Comparison of ENCODE assay signal across 17 mouse cellular contexts in genomic region chr9:102465726-102466125, GRCm38 (mm10). TPM values are rescaled to one million over a fixed set of nuclear protein-coding genes. Genes with fewer than 3 reads are reported as not detected.
"Had no signal": no experiment of that assay in that cellular context is flagged by ENCODE, and none has a peak within 500 bp of the region (broad histone marks: within the 10 kb centered on the region; RNA-seq: fewer than 3 reads in every experiment).

No protein-coding gene starts in this region.

- H3K9ac ChIP-seq: lung, embryonic 14.5 days; midbrain, embryonic 12.5 days; neural tube, embryonic 12.5 days; stomach, embryonic 15.5 days had no signal

- H3K9me3 ChIP-seq: midbrain, embryonic 10.5 days; midbrain, embryonic 12.5 days; neural tube, embryonic 12.5 days; stomach, embryonic 15.5 days had no signal

- H3K4me3 ChIP-seq: midbrain, embryonic 10.5 days; midbrain, embryonic 12.5 days; neural tube, embryonic 12.5 days; stomach, embryonic 15.5 days had no signal

- H3K27me3 ChIP-seq: midbrain, embryonic 12.5 days; neural tube, embryonic 12.5 days; stomach, embryonic 15.5 days had no signal

- DNase-seq: lung, adult 18-20 months; lung, embryonic 14.5 days; lung, postnatal 10 days; lung, postnatal 4 days; midbrain, embryonic 14.5 days; right cerebral cortex, postnatal 14 days; thymus, adult 18-20 months; thymus, postnatal 14 days; thymus, postnatal 36 days had no signal

- ATAC-seq: midbrain, embryonic 16.5 days had no signal

- H3K4me2 ChIP-seq: lung, embryonic 14.5 days; midbrain, embryonic 12.5 days; neural tube, embryonic 12.5 days; stomach, embryonic 15.5 days had no signal

- H3K27ac ChIP-seq: midbrain, embryonic 10.5 days; midbrain, embryonic 12.5 days; neural tube, embryonic 12.5 days; stomach, embryonic 15.5 days had no signal

- H3K4me1 ChIP-seq: midbrain, embryonic 10.5 days; midbrain, embryonic 12.5 days; neural tube, embryonic 12.5 days; stomach, embryonic 15.5 days had no signal

- H3K36me3 ChIP-seq: midbrain, embryonic 10.5 days; midbrain, embryonic 12.5 days; neural tube, embryonic 12.5 days; stomach, embryonic 15.5 days had no signal

RNA-seq across cellular contexts. Expression of gene Ky, which starts 39.8 kb away (rescaled TPM):
- total RNA-seq: megakaryocyte, adult 5-6 weeks; megakaryocyte-erythroid progenitor cell, adult 5-6 weeks; neutrophil, adult 5-6 weeks had no signal
